Mouse (Mus musculus): ENCODE measurements around the gene Syt11. TPM values are rescaled to one million over a fixed set of nuclear protein-coding genes. Genes with fewer than 3 reads are reported as not detected.
"Not testable (repeated sequence)": the region's sequence is repeated elsewhere in the genome, so short reads cannot be mapped to it uniquely, and the experiment has no call there.

Gene Syt11
- polyA plus RNA-seq, 1 experiment from 2014 or later = 225 TPM

- H3K4me1 ChIP-seq (ENCODE audit: control insufficient read depth, insufficient read depth, low read length); H3K27me3 ChIP-seq (ENCODE audit: control insufficient read depth, insufficient read depth, low read depth, low read length); H3K9me3 ChIP-seq (replicated peaks; ENCODE audit: control insufficient read depth, low read length, poor library complexity, severe bottlenecking); H3K36me3 ChIP-seq (ENCODE audit: control insufficient read depth, insufficient read depth, low read length): not testable (repeated sequence)
- H3K4me3 ChIP-seq (ENCODE audit: low read depth, low read length) = peak overlapping the region; percentile 53
- H3K9ac ChIP-seq (ENCODE audit: low read depth, low read length) = peak overlapping the region; percentile 69
- peak; percentile 50; the same call in 1 of the 2 replicates for ATAC-seq
- H3K4me2 ChIP-seq (ENCODE audit: low read length) = peak overlapping the region; percentile 45
- 0% methylated on average over 3 of the region's 6 CpGs for WGBS
- H3K27ac ChIP-seq (ENCODE audit: low read length) = peak overlapping the region; percentile 91
Measured at GRCm38 (mm10) chr3:88771941-88772280, 3.1 kb downstream of the Syt11 start.

GRCm38 (mm10) chr3:88771189-88771940 lies 3.6 kb downstream of the Syt11 start:
- H3K9me3 ChIP-seq (replicated peaks; ENCODE audit: control insufficient read depth, low read length, poor library complexity, severe bottlenecking); H3K4me1 ChIP-seq (ENCODE audit: control insufficient read depth, insufficient read depth, low read length); H3K27me3 ChIP-seq (ENCODE audit: control insufficient read depth, insufficient read depth, low read depth, low read length); H3K36me3 ChIP-seq (ENCODE audit: control insufficient read depth, insufficient read depth, low read length): not testable (repeated sequence)
- peak; percentile 73 for ATAC-seq
- Histone ChIP-seq H3K27ac (ENCODE audit: low read length) (peak overlapping the region; percentile 91), H3K9ac (ENCODE audit: low read depth, low read length) (peak overlapping the region; percentile 69), H3K4me2 (ENCODE audit: low read length) (peak overlapping the region; percentile 45), H3K4me3 (ENCODE audit: low read depth, low read length) (peak overlapping the region; percentile 53)
- under 1% methylated on average over 16 of the region's 28 CpGs for WGBS

- Histone ChIP-seq H3K9me3 (replicated peaks; ENCODE audit: control insufficient read depth, low read length, poor library complexity, severe bottlenecking) (no peaks in the 10 kb centered on the region), H3K4me1 (ENCODE audit: control insufficient read depth, insufficient read depth, low read length) (peaks cover 19% of the 10 kb centered on the region), H3K4me3 (ENCODE audit: low read depth, low read length) (no peak overlapping the region), H3K4me2 (ENCODE audit: low read length) (no peak overlapping the region), H3K9ac (ENCODE audit: low read depth, low read length) (no peak overlapping the region), H3K36me3 (ENCODE audit: control insufficient read depth, insufficient read depth, low read length) (peaks cover 15% of the 10 kb centered on the region), H3K27me3 (ENCODE audit: control insufficient read depth, insufficient read depth, low read depth, low read length) (no peaks in the 10 kb centered on the region), H3K27ac (ENCODE audit: low read length) (peak overlapping the region; percentile 18; the same call in 1 of the 2 replicates)
- 31% methylated on average over 6 of the region's 6 CpGs for WGBS
- ATAC-seq = no peak
Measured at GRCm38 (mm10) chr3:88762401-88762831, 12.5 kb downstream of the Syt11 start.

- peaks cover 17% of the 10 kb centered on the region for H3K36me3 ChIP-seq (ENCODE audit: control insufficient read depth, insufficient read depth, low read length)
- peaks cover 25% of the 10 kb centered on the region for H3K4me1 ChIP-seq (ENCODE audit: control insufficient read depth, insufficient read depth, low read length)
- 96% methylated on average over 19 of the region's 19 CpGs for WGBS
Measured at GRCm38 (mm10) chr3:88761619-88762018, 13.3 kb downstream of the Syt11 start.

GRCm38 (mm10) chr3:88758045-88758500 lies 16.9 kb downstream of the Syt11 start:
- Histone ChIP-seq H3K9me3 (replicated peaks; ENCODE audit: control insufficient read depth, low read length, poor library complexity, severe bottlenecking) (no peaks in the 10 kb centered on the region), H3K4me3 (ENCODE audit: low read depth, low read length) (no peak overlapping the region), H3K27me3 (ENCODE audit: control insufficient read depth, insufficient read depth, low read depth, low read length) (no peaks in the 10 kb centered on the region), H3K4me1 (ENCODE audit: control insufficient read depth, insufficient read depth, low read length) (peaks cover 36% of the 10 kb centered on the region), H3K27ac (ENCODE audit: low read length) (peak overlapping the region; percentile 79), H3K36me3 (ENCODE audit: control insufficient read depth, insufficient read depth, low read length) (peaks cover 30% of the 10 kb centered on the region), H3K9ac (ENCODE audit: low read depth, low read length) (peak overlapping the region; percentile 12; the same call in 1 of the 2 replicates), H3K4me2 (ENCODE audit: low read length) (no peak overlapping the region; the same call in 1 of the 2 replicates)
- WGBS = 0% methylated on average over 5 of the region's 5 CpGs
- ATAC-seq = peak; percentile 87

More at GRCm38 (mm10) chr3:88761619-88762018, 13.3 kb downstream of the Syt11 start:
- Histone ChIP-seq H3K4me3 (ENCODE audit: low read depth, low read length) (no peak overlapping the region), H3K27me3 (ENCODE audit: control insufficient read depth, insufficient read depth, low read depth, low read length) (no peaks in the 10 kb centered on the region), H3K27ac (ENCODE audit: low read length) (no peak overlapping the region), H3K4me2 (ENCODE audit: low read length) (no peak overlapping the region), H3K9me3 (replicated peaks; ENCODE audit: control insufficient read depth, low read length, poor library complexity, severe bottlenecking) (no peaks in the 10 kb centered on the region), H3K9ac (ENCODE audit: low read depth, low read length) (no peak overlapping the region)
- ATAC-seq = no peak

- Histone ChIP-seq H3K27me3 (ENCODE audit: control insufficient read depth, insufficient read depth, low read depth, low read length) (no peaks in the 10 kb centered on the region), H3K9me3 (replicated peaks; ENCODE audit: control insufficient read depth, low read length, poor library complexity, severe bottlenecking) (no peaks in the 10 kb centered on the region), H3K36me3 (ENCODE audit: control insufficient read depth, insufficient read depth, low read length) (peaks cover 28% of the 10 kb centered on the region), H3K27ac (ENCODE audit: low read length) (peak overlapping the region; percentile 79), H3K4me2 (ENCODE audit: low read length) (no peak overlapping the region), H3K4me3 (ENCODE audit: low read depth, low read length) (no peak overlapping the region), H3K4me1 (ENCODE audit: control insufficient read depth, insufficient read depth, low read length) (peaks cover 30% of the 10 kb centered on the region), H3K9ac (ENCODE audit: low read depth, low read length) (0 out of 2 replicates have a peak overlapping the region, but pooled peaks have one; percentile 25)
- 55% methylated on average over 4 of the region's 4 CpGs for WGBS
- no peak for ATAC-seq
Measured at GRCm38 (mm10) chr3:88756276-88756675, 18.7 kb downstream of the Syt11 start.

- Histone ChIP-seq H3K9ac (ENCODE audit: low read depth, low read length) (no peak overlapping the region), H3K27me3 (ENCODE audit: control insufficient read depth, insufficient read depth, low read depth, low read length) (no peaks in the 10 kb centered on the region), H3K4me3 (ENCODE audit: low read depth, low read length) (no peak overlapping the region), H3K27ac (ENCODE audit: low read length) (peak overlapping the region; percentile 79; the same call in 1 of the 2 replicates), H3K4me2 (ENCODE audit: low read length) (no peak overlapping the region), H3K9me3 (replicated peaks; ENCODE audit: control insufficient read depth, low read length, poor library complexity, severe bottlenecking) (no peaks in the 10 kb centered on the region), H3K36me3 (ENCODE audit: control insufficient read depth, insufficient read depth, low read length) (peaks cover 32% of the 10 kb centered on the region), H3K4me1 (ENCODE audit: control insufficient read depth, insufficient read depth, low read length) (peaks cover 30% of the 10 kb centered on the region)
- no peak for ATAC-seq
- WGBS = 79% methylated on average over 3 of the region's 3 CpGs
Measured at GRCm38 (mm10) chr3:88755541-88755940, 19.4 kb downstream of the Syt11 start.

GRCm38 (mm10) chr3:88754283-88754682 lies 20.7 kb downstream of the Syt11 start:
- 82% methylated on average over 4 of the region's 4 CpGs for WGBS
- no peak overlapping the region for H3K4me2 ChIP-seq (ENCODE audit: low read length)
- no peak for ATAC-seq
- no peaks in the 10 kb centered on the region for H3K27me3 ChIP-seq (ENCODE audit: control insufficient read depth, insufficient read depth, low read depth, low read length)
- no peaks in the 10 kb centered on the region for H3K9me3 ChIP-seq (replicated peaks; ENCODE audit: control insufficient read depth, low read length, poor library complexity, severe bottlenecking)
- no peak overlapping the region for H3K9ac ChIP-seq (ENCODE audit: low read depth, low read length)
- no peak overlapping the region for H3K27ac ChIP-seq (ENCODE audit: low read length)
- H3K36me3 ChIP-seq (ENCODE audit: control insufficient read depth, insufficient read depth, low read length) = peaks cover 31% of the 10 kb centered on the region
- peaks cover 30% of the 10 kb centered on the region for H3K4me1 ChIP-seq (ENCODE audit: control insufficient read depth, insufficient read depth, low read length)
- H3K4me3 ChIP-seq (ENCODE audit: low read depth, low read length) = no peak overlapping the region

- ATAC-seq = no peak
- 89% methylated on average over 4 of the region's 4 CpGs for WGBS
- no peak overlapping the region for H3K27ac ChIP-seq (ENCODE audit: low read length)
Measured at GRCm38 (mm10) chr3:88746871-88747231, 28.1 kb downstream of the Syt11 start.

More at GRCm38 (mm10) chr3:88746871-88747231, 28.1 kb downstream of the Syt11 start:
- Histone ChIP-seq H3K4me1 (ENCODE audit: control insufficient read depth, insufficient read depth, low read length) (no peaks in the 10 kb centered on the region), H3K4me3 (ENCODE audit: low read depth, low read length) (no peak overlapping the region), H3K9me3 (replicated peaks; ENCODE audit: control insufficient read depth, low read length, poor library complexity, severe bottlenecking) (no peaks in the 10 kb centered on the region; the same call in 1 of the 2 replicates), H3K9ac (ENCODE audit: low read depth, low read length) (no peak overlapping the region), H3K36me3 (ENCODE audit: control insufficient read depth, insufficient read depth, low read length) (peaks cover 49% of the 10 kb centered on the region), H3K4me2 (ENCODE audit: low read length) (no peak overlapping the region), H3K27me3 (ENCODE audit: control insufficient read depth, insufficient read depth, low read depth, low read length) (no peaks in the 10 kb centered on the region)
